In the genomic region with DNA sequence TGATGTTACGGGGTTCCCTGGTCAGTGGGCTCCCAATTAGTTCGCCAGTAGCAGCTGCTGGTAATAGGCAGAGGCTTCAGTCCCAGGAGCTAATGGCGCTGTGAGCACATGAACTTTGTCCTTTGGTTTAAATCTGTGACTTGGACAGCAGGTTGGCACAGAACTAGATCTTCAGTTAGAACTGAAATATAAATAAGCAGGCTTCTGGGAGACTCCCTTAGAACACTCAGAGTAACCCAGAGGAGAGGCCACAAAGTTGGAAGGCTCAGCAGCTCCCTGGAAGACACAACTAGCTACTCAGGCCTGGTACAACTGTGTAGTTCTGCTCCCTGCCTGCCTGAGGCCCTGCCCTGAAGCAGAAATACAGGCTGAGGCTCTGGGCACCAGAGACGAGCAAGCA, we compare ENCODE assay signal across 13 mouse cellular contexts.
DNase-seq lines count a peak whose midpoint lies in the region; ATAC-seq and TF ChIP-seq lines count a peak whose summit lies in the region.
"Had no signal": no experiment of that assay in that cellular context is flagged by ENCODE, and none has a peak within 500 bp of the region (broad histone marks: within the 10 kb centered on the region; RNA-seq: fewer than 3 reads in every experiment).

No protein-coding gene starts in this region.

- H3K27me3 ChIP-seq in forebrain, embryonic 14.5 days (replicated peaks; ENCODE audit: control insufficient read depth, insufficient read depth, low read length) = 0 out of 2 replicates have a peak, but pooled peaks cover 3% of the 10 kb centered on the region
- no peaks in the 10 kb centered on the region for H3K27me3 ChIP-seq in forebrain, embryonic 10.5 days (ENCODE audit: poor library complexity, severe bottlenecking)
- H3K27me3 ChIP-seq in midbrain, embryonic 10.5 days (ENCODE audit: low read depth, poor library complexity, severe bottlenecking) = no peaks in the 10 kb centered on the region
- no peaks in the 10 kb centered on the region for H3K27me3 ChIP-seq in midbrain, postnatal 0 days (ENCODE audit: insufficient read depth, low read length)
- H3K27me3 ChIP-seq in neural tube, embryonic 14.5 days (ENCODE audit: control insufficient read depth, insufficient read depth, low read length) = no peaks in the 10 kb centered on the region
- H3K27me3 ChIP-seq in cerebellum, adult 2 months (ENCODE audit: control insufficient read depth, insufficient read depth, low read length) = no peaks in the 10 kb centered on the region
- H3K27me3 ChIP-seq: embryonic facial prominence, embryonic 12.5 days had no signal

- no peak for TF ChIP-seq CTCF in midbrain, postnatal 0 days (IDR thresholded peaks at IDR 0.05)
- TF ChIP-seq CTCF in cerebellum, adult 2 months (IDR thresholded peaks at IDR 0.05; ENCODE audit: borderline replicate concordance, insufficient read depth, low read depth, low read length) = no peak

- H3K27ac ChIP-seq in forebrain, embryonic 14.5 days (ENCODE audit: low read depth, low read length) = peak overlapping the region; percentile 27; the same call in 1 of the 2 replicates
- no peak overlapping the region for H3K27ac ChIP-seq in forebrain, embryonic 10.5 days
- H3K27ac ChIP-seq in midbrain, embryonic 10.5 days (replicated peaks) = peak overlapping the region; percentile 55; the same call in 1 of the 2 replicates
- no peak overlapping the region for H3K27ac ChIP-seq in midbrain, postnatal 0 days (ENCODE audit: low read depth, low read length)
- peak overlapping the region; percentile 55 for H3K27ac ChIP-seq in neural tube, embryonic 14.5 days (ENCODE audit: low read depth, low read length)
- H3K27ac ChIP-seq in cerebellum, adult 2 months (ENCODE audit: insufficient read depth, low read length) = no peak overlapping the region
- H3K27ac ChIP-seq: embryonic facial prominence, embryonic 12.5 days had no signal

- ATAC-seq in forebrain, embryonic 14.5 days = no peak
- ATAC-seq in midbrain, postnatal 0 days (ENCODE audit: low FRiP score) = no peak
- no peak for ATAC-seq in neural tube, embryonic 14.5 days (ENCODE audit: low read depth)

- H3K36me3 ChIP-seq in forebrain, embryonic 14.5 days (ENCODE audit: control insufficient read depth, insufficient read depth, low read length) = no peaks in the 10 kb centered on the region
- H3K36me3 ChIP-seq in forebrain, embryonic 10.5 days (replicated peaks) = 0 out of 2 replicates have a peak, but pooled peaks cover 1% of the 10 kb centered on the region
- peaks cover 7% of the 10 kb centered on the region; the same call in 1 of the 2 replicates for H3K36me3 ChIP-seq in midbrain, embryonic 10.5 days
- no peaks in the 10 kb centered on the region for H3K36me3 ChIP-seq in midbrain, postnatal 0 days (ENCODE audit: insufficient read depth, low read length)
- H3K36me3 ChIP-seq in neural tube, embryonic 14.5 days (ENCODE audit: control insufficient read depth, insufficient read depth, low read length) = no peaks in the 10 kb centered on the region

- no peak overlapping the region for H3K4me3 ChIP-seq in forebrain, embryonic 14.5 days (ENCODE audit: low read depth, low read length)
- H3K4me3 ChIP-seq in forebrain, embryonic 10.5 days = no peak overlapping the region
- no peak overlapping the region for H3K4me3 ChIP-seq in midbrain, embryonic 10.5 days
- H3K4me3 ChIP-seq in midbrain, postnatal 0 days (ENCODE audit: low read depth, low read length) = no peak overlapping the region
- H3K4me3 ChIP-seq in neural tube, embryonic 14.5 days (ENCODE audit: low read depth, low read length) = no peak overlapping the region
- H3K4me3 ChIP-seq in cerebellum, adult 2 months (replicated peaks; ENCODE audit: insufficient read depth, low read depth, low read length) = no peak overlapping the region
- H3K4me3 ChIP-seq: embryonic facial prominence, embryonic 12.5 days had no signal

- no peak overlapping the region for H3K9ac ChIP-seq in forebrain, embryonic 14.5 days (ENCODE audit: low read length)
- H3K9ac ChIP-seq in midbrain, postnatal 0 days (replicated peaks; ENCODE audit: low read length, poor library complexity, severe bottlenecking) = no peak overlapping the region
- no peak overlapping the region for H3K9ac ChIP-seq in neural tube, embryonic 14.5 days (replicated peaks; ENCODE audit: low read depth, low read length)
- H3K9ac ChIP-seq: embryonic facial prominence, embryonic 12.5 days had no signal

- H3K9me3 ChIP-seq in forebrain, embryonic 14.5 days (replicated peaks; ENCODE audit: control insufficient read depth, low read length) = no peaks in the 10 kb centered on the region
- no peaks in the 10 kb centered on the region for H3K9me3 ChIP-seq in forebrain, embryonic 10.5 days
- no peaks in the 10 kb centered on the region for H3K9me3 ChIP-seq in midbrain, embryonic 10.5 days (replicated peaks)
- H3K9me3 ChIP-seq in midbrain, postnatal 0 days (ENCODE audit: low read length) = no peaks in the 10 kb centered on the region
- H3K9me3 ChIP-seq in neural tube, embryonic 14.5 days (ENCODE audit: control insufficient read depth, low read length) = no peaks in the 10 kb centered on the region
- H3K9me3 ChIP-seq: embryonic facial prominence, embryonic 12.5 days had no signal

- H3K4me1 ChIP-seq in forebrain, embryonic 14.5 days (ENCODE audit: control insufficient read depth, insufficient read depth, low read length) = peaks cover 13% of the 10 kb centered on the region
- H3K4me1 ChIP-seq in forebrain, embryonic 10.5 days = peaks cover 59% of the 10 kb centered on the region
- H3K4me1 ChIP-seq in midbrain, embryonic 10.5 days = peaks cover 54% of the 10 kb centered on the region
- H3K4me1 ChIP-seq in midbrain, postnatal 0 days (ENCODE audit: insufficient read depth, low read length) = no peaks in the 10 kb centered on the region
- H3K4me1 ChIP-seq in neural tube, embryonic 14.5 days (ENCODE audit: control insufficient read depth, insufficient read depth, low read length) = peaks cover 25% of the 10 kb centered on the region
- peaks cover 10% of the 10 kb centered on the region for H3K4me1 ChIP-seq in cerebellum, adult 2 months (ENCODE audit: control insufficient read depth, insufficient read depth, low read length)

- 66% methylated on average over 4 of the region's 4 CpGs for WGBS in forebrain, embryonic 14.5 days
- WGBS in forebrain, embryonic 10.5 days = 84% methylated on average over 4 of the region's 4 CpGs
- WGBS in midbrain, embryonic 10.5 days = 87% methylated on average over 4 of the region's 4 CpGs
- 76% methylated on average over 4 of the region's 4 CpGs for WGBS in midbrain, postnatal 0 days
- 50% methylated on average over 4 of the region's 4 CpGs for WGBS in neural tube, embryonic 14.5 days
- 98% methylated on average over 4 of the region's 4 CpGs for WGBS in cerebellum, adult 2 months

- no peak for TF ChIP-seq POLR2A in cerebellum, adult 2 months (IDR thresholded peaks at IDR 0.05; ENCODE audit: borderline replicate concordance, insufficient read depth, low read length)

- DNase-seq in forebrain, embryonic 14.5 days (ENCODE audit: low spot score) = no peak
- DNase-seq in forebrain, embryonic 10.5 days (ENCODE audit: extremely low spot score, low spot score) = no peak
- no peak for DNase-seq in midbrain, embryonic 10.5 days (ENCODE audit: low spot score)
- DNase-seq in midbrain, postnatal 0 days (ENCODE audit: low spot score) = no peak
- DNase-seq in kidney, adult 8-10 months = peak; percentile 66 to 72
- DNase-seq in cerebellum, adult 9-10 months = no peak
- no peak for DNase-seq in cerebellum, adult 2 months
- DNase-seq: B cell, adult 2 months; cerebellum, adult 18-20 months; lung, adult 18-20 months; thymus, postnatal 25 days had no signal

- no peak overlapping the region for H3K4me2 ChIP-seq in forebrain, embryonic 14.5 days (ENCODE audit: low read length)
- no peak overlapping the region for H3K4me2 ChIP-seq in midbrain, postnatal 0 days (ENCODE audit: low read depth, low read length, poor library complexity, severe bottlenecking)
- H3K4me2 ChIP-seq in neural tube, embryonic 14.5 days (ENCODE audit: low read depth, low read length) = no peak overlapping the region
- H3K4me2 ChIP-seq: embryonic facial prominence, embryonic 12.5 days had no signal

Comparison
In these comparisons a context has a peak if more than half of its experiments do, and no peak if none do; other contexts are left out.
1. H3K27ac ChIP-seq: peak in forebrain, embryonic 14.5 days (single experiment), midbrain, embryonic 10.5 days (single experiment) and neural tube, embryonic 14.5 days (single experiment); none in forebrain, embryonic 10.5 days (single experiment), midbrain, postnatal 0 days (single experiment) and cerebellum, adult 2 months (single experiment).
2. DNase-seq: peak in kidney, adult 8-10 months (2 of 2); none in forebrain, embryonic 14.5 days (single experiment), forebrain, embryonic 10.5 days (single experiment), midbrain, embryonic 10.5 days (single experiment), midbrain, postnatal 0 days (single experiment), cerebellum, adult 9-10 months (single experiment) and cerebellum, adult 2 months (0 of 2).